Mouse (Mus musculus): Measurements from ENCODE around the gene Shld2. TPM values are rescaled to one million over a fixed set of nuclear protein-coding genes. Genes with fewer than 3 reads are reported as not detected.
A peak's percentile ranks its signal among the peaks of the same experiment; 100 is the strongest.

Gene Shld2
- total and polyA plus RNA-seq, 2 experiments from 2014 or later = 2.9 to 10.9 TPM

DNA sequence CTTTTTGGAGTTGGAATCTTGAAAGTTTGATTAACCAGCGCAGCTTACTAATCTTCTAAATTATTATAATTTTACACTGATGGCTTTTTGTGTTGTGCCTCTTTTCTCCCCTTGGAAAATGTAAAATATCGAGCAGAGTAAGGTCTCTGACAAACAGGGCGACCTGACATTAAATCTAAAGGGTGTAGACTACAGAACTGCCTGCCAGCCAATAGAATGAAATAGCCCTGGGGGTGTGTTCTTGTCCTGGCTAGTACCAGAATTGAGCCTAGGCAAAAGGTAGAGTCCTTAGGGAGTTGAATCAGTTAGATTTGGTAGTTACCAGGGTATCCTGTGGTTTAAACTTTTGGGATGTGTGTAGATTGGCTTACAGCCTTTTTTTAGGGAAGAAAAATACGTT, 1.4 kb upstream of the Shld2 start:
- H3K9ac ChIP-seq (replicated peaks; ENCODE audit: low read depth, low read length) = peak overlapping the region; percentile 95
- no peaks in the 10 kb centered on the region for H3K36me3 ChIP-seq (replicated peaks; ENCODE audit: control insufficient read depth, insufficient read depth, low read length)
- TF ChIP-seq CTCF (IDR thresholded peaks at IDR 0.05; ENCODE audit: low read depth) (no peak), EP300 (IDR thresholded peaks at IDR 0.05; ENCODE audit: low read depth) (no peak)
- DNase-seq (ENCODE audit: low spot score) (no peak), ATAC-seq (ENCODE audit: insufficient read depth, low read depth) (no peak)
- H3K4me3 ChIP-seq (ENCODE audit: low read depth, low read length) = peak overlapping the region; percentile 93
- H3K27ac ChIP-seq (ENCODE audit: low read depth) = peak overlapping the region; percentile 98; the same call in 1 of the 2 replicates
- H3K4me2 ChIP-seq (ENCODE audit: low read depth, low read length) = peak overlapping the region; percentile 65
- peaks cover 11% of the 10 kb centered on the region for H3K4me1 ChIP-seq (ENCODE audit: control insufficient read depth, insufficient read depth)
- 9% methylated on average over 4 of the region's 4 CpGs for WGBS
- H3K27me3 ChIP-seq (ENCODE audit: control insufficient read depth, insufficient read depth, low read length) = no peaks in the 10 kb centered on the region
- no peaks in the 10 kb centered on the region for H3K9me3 ChIP-seq (replicated peaks; ENCODE audit: control insufficient read depth, low read length)

DNA sequence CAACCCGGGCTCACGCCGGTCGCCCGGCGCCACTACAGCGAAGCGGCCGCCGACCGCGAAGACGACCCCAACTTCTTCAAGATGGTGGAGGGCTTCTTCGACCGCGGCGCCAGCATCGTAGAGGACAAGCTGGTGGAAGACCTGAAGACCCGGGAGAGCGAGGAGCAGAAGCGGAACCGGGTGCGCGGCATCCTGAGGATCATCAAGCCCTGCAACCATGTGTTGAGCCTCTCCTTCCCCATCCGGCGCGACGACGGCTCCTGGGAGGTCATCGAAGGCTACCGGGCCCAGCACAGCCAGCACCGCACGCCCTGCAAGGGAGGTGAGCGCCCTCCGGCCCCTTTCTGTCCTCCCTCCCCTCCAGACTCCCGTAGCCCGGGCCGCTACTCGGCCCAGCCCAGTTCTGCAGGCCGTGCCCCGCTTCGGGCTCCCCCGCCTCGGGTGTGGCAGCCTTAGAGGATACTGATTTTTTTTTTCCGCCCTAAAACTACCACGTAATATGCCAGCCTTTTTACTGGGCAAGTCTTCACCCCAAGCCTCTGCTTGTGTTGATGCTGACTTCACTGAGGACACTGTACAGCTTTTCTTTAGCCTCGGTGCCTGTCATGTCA, 833 bp upstream of the Shld2 start:
- Histone ChIP-seq H3K36me3 (replicated peaks; ENCODE audit: control insufficient read depth, insufficient read depth, low read length) (no peaks in the 10 kb centered on the region), H3K27me3 (ENCODE audit: control insufficient read depth, insufficient read depth, low read length) (no peaks in the 10 kb centered on the region), H3K4me2 (ENCODE audit: low read depth, low read length) (peak overlapping the region; percentile 65), H3K4me3 (ENCODE audit: low read depth, low read length) (peak overlapping the region; percentile 93), H3K4me1 (ENCODE audit: control insufficient read depth, insufficient read depth) (peaks cover 11% of the 10 kb centered on the region), H3K27ac (ENCODE audit: low read depth) (peak overlapping the region; percentile 98), H3K9me3 (replicated peaks; ENCODE audit: control insufficient read depth, low read length) (no peaks in the 10 kb centered on the region), H3K9ac (replicated peaks; ENCODE audit: low read depth, low read length) (peak overlapping the region; percentile 95)
- peak; percentile 10 for ATAC-seq (ENCODE audit: insufficient read depth, low read depth)
- DNase-seq (ENCODE audit: low spot score) = no peak
- WGBS = 0% methylated on average over 40 of the region's 47 CpGs
- TF ChIP-seq CTCF (IDR thresholded peaks at IDR 0.05; ENCODE audit: low read depth) (no peak), EP300 (IDR thresholded peaks at IDR 0.05; ENCODE audit: low read depth) (no peak)

DNA sequence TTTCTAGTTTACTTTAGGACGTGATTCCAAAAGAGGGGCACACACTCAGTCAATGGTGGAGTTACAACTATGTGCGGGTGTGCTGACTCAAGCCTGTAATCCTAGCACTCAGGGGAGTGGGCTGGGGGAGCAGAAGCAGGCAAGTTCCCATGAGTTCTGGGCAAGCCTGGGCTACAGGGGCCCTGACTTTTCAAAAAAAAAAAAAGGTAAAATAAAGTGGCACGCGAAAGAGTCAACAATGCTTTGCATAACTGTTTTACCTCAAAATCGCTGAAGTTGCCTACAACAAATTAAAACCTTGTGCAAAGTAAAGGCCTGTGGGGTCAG, 423 bp downstream of the Shld2 start:
- no peak for ATAC-seq (ENCODE audit: insufficient read depth, low read depth)
- 18% methylated on average over 5 of the region's 5 CpGs for WGBS
- Histone ChIP-seq H3K36me3 (replicated peaks; ENCODE audit: control insufficient read depth, insufficient read depth, low read length) (no peaks in the 10 kb centered on the region), H3K27me3 (ENCODE audit: control insufficient read depth, insufficient read depth, low read length) (no peaks in the 10 kb centered on the region), H3K9ac (replicated peaks; ENCODE audit: low read depth, low read length) (peak overlapping the region; percentile 75), H3K4me1 (ENCODE audit: control insufficient read depth, insufficient read depth) (peaks cover 11% of the 10 kb centered on the region), H3K4me2 (ENCODE audit: low read depth, low read length) (peak overlapping the region; percentile 65), H3K4me3 (ENCODE audit: low read depth, low read length) (peak overlapping the region; percentile 93), H3K27ac (ENCODE audit: low read depth) (peak overlapping the region; percentile 98), H3K9me3 (replicated peaks; ENCODE audit: control insufficient read depth, low read length) (no peaks in the 10 kb centered on the region)
- DNase-seq (ENCODE audit: low spot score) = no peak
- TF ChIP-seq EP300 (IDR thresholded peaks at IDR 0.05; ENCODE audit: low read depth) = 0 out of 2 replicates have a peak, but pooled peaks have one; percentile 4
- TF ChIP-seq CTCF (IDR thresholded peaks at IDR 0.05; ENCODE audit: low read depth) = no peak

DNA sequence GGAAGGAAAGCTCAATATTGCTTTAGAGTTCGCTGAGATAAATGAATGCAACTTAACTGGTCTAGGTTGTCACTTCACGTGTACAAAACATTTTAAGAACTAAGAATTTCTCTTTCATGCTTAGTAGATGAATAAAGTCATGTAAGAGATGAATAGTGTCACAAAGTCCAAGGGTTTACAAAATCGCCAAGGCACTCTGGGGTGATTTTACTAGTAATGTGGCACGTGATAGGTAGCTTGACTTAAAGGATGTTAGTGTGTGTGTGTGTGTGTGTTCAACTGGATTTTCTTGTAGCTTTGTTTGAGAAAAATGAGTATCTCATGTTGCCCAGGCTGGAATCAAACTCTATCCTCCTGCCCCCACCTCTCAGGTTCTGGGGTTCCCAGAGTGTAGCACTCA, 1.0 kb downstream of the Shld2 start:
- no peaks in the 10 kb centered on the region for H3K36me3 ChIP-seq (replicated peaks; ENCODE audit: control insufficient read depth, insufficient read depth, low read length)
- WGBS = 90% methylated on average over 4 of the region's 4 CpGs
- H3K9me3 ChIP-seq (replicated peaks; ENCODE audit: control insufficient read depth, low read length) = no peaks in the 10 kb centered on the region
- peaks cover 11% of the 10 kb centered on the region for H3K4me1 ChIP-seq (ENCODE audit: control insufficient read depth, insufficient read depth)
- no peak for TF ChIP-seq EP300 (IDR thresholded peaks at IDR 0.05; ENCODE audit: low read depth)
- no peak for TF ChIP-seq CTCF (IDR thresholded peaks at IDR 0.05; ENCODE audit: low read depth)
- ATAC-seq (ENCODE audit: insufficient read depth, low read depth) (no peak), DNase-seq (ENCODE audit: low spot score) (no peak)
- no peak overlapping the region for H3K27ac ChIP-seq (ENCODE audit: low read depth)
- no peaks in the 10 kb centered on the region for H3K27me3 ChIP-seq (ENCODE audit: control insufficient read depth, insufficient read depth, low read length)
- no peak overlapping the region for H3K4me3 ChIP-seq (ENCODE audit: low read depth, low read length)
- H3K4me2 ChIP-seq (ENCODE audit: low read depth, low read length) = no peak overlapping the region
- no peak overlapping the region for H3K9ac ChIP-seq (replicated peaks; ENCODE audit: low read depth, low read length)

DNA sequence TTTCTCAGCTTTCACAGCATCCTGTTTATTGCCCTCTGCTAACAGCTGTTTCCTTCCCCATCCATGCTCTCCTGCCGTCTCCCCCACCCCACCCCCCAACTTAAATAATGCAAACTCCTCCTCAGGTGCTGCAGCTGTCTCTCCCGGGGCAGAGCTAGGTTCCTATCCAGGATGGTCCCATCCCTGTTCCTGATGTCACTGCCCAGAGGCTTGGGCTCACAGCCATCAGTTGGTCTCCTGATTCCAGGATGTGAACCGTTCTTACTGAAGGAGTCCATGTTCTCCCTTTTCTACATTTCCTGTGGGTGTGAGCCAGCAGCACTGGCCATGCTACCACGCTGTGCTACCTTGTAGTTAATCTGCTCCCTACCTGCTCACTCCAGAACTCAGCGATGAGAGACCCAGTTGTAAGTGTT, 7.0 kb downstream of the Shld2 start:
- TF ChIP-seq CTCF (IDR thresholded peaks at IDR 0.05; ENCODE audit: low read depth) = no peak
- TF ChIP-seq EP300 (IDR thresholded peaks at IDR 0.05; ENCODE audit: low read depth) = no peak
- H3K4me3 ChIP-seq (ENCODE audit: low read depth, low read length) = no peak overlapping the region
- no peaks in the 10 kb centered on the region for H3K36me3 ChIP-seq (replicated peaks; ENCODE audit: control insufficient read depth, insufficient read depth, low read length)
- H3K4me2 ChIP-seq (ENCODE audit: low read depth, low read length) = no peak overlapping the region
- no peak for ATAC-seq (ENCODE audit: insufficient read depth, low read depth)
- no peaks in the 10 kb centered on the region for H3K9me3 ChIP-seq (replicated peaks; ENCODE audit: control insufficient read depth, low read length)
- 37% methylated on average over 5 of the region's 5 CpGs for WGBS
- no peaks in the 10 kb centered on the region for H3K27me3 ChIP-seq (ENCODE audit: control insufficient read depth, insufficient read depth, low read length)
- no peak overlapping the region for H3K9ac ChIP-seq (replicated peaks; ENCODE audit: low read depth, low read length)
- no peak for DNase-seq (ENCODE audit: low spot score)
- H3K4me1 ChIP-seq (ENCODE audit: control insufficient read depth, insufficient read depth) = no peaks in the 10 kb centered on the region; the same call in 1 of the 2 replicates
- H3K27ac ChIP-seq (ENCODE audit: low read depth) = peak overlapping the region; percentile 5; the same call in 1 of the 2 replicates
